Mouse (Mus musculus) heart, adult 2 months (tissue): ENCODE measurements at regions not wholly inside any gene's neighbourhood (a gene's known extent, or its start where the extent isn't known, plus 50 kb on each side); places are given as distances from the start of the nearest gene placed in this dataset.

Experiments
- DNase-seq, 2 experiments: peaks; one replicate each; pipeline ENCODE4 v3.0.0; 2021
- H3K27ac ChIP-seq: fragments of 200-600 bp; 2 replicates; pipeline ENCODE4 v1.8.1; 2022
- H3K27me3 ChIP-seq: fragments of 200-500 bp; 2 replicates; pipeline ENCODE4 v1.6.1; 2012; ENCODE audit warnings: mild to moderate bottlenecking, low read length, inconsistent platforms, mixed read lengths; ENCODE audit not compliant: control insufficient read depth, insufficient read depth
- H3K36me3 ChIP-seq: fragments of 200-500 bp; 2 replicates; pipeline ENCODE4 v1.6.1; 2012; ENCODE audit warnings: low read length, inconsistent platforms; ENCODE audit not compliant: control insufficient read depth, insufficient read depth
- H3K4me1 ChIP-seq: fragments of 200-500 bp; 2 replicates; pipeline ENCODE4 v1.6.1; 2011; ENCODE audit warnings: low read length; ENCODE audit not compliant: control insufficient read depth, insufficient read depth
- H3K4me3 ChIP-seq: fragments of 200-600 bp; 2 replicates; pipeline ENCODE4 v1.8.1; 2022
- H3K79me2 ChIP-seq: fragments of 200-500 bp; replicated peaks from 2 replicates; pipeline ENCODE4 v1.6.1; 2012; ENCODE audit warnings: mild to moderate bottlenecking, inconsistent platforms, low read length, moderate library complexity, mixed read lengths; ENCODE audit not compliant: control insufficient read depth, insufficient read depth
- H3K9ac ChIP-seq: fragments of 200-500 bp; 2 replicates; pipeline ENCODE4 v1.6.1; 2012; ENCODE audit warnings: low read depth, mild to moderate bottlenecking, control low read depth, inconsistent platforms, low read length, mixed read lengths
- CTCF ChIP-seq: fragments of 200-600 bp; IDR thresholded peaks from 2 replicates; pipeline ENCODE4 v1.8.1; 2022; ENCODE audit warnings: antibody characterized with exemption, mild to moderate bottlenecking, moderate library complexity
- EP300 ChIP-seq: fragments of 200-500 bp; IDR thresholded peaks from 2 replicates; pipeline ENCODE4 v1.6.1; 2011; ENCODE audit warnings: low read depth, low read length, control low read depth; ENCODE audit not compliant: insufficient read depth
- POLR2A ChIP-seq: fragments of 200-500 bp; IDR thresholded peaks from 2 replicates; pipeline ENCODE4 v1.6.1; 2011; ENCODE audit warnings: mild to moderate bottlenecking, low read depth, low read length, control low read depth; ENCODE audit not compliant: insufficient read depth
- WGBS: fragments of 180-500 bp; shearing (Covaris S2); methylation state at CpG from one replicate; pipeline ENCODE4 v1.1.7; 2018; 5-methylcytosine and 5-hydroxymethylcytosine counted together
- intact Hi-C: fragments of 180-260 bp; cut with DNase I; formaldehyde crosslinking; loops from one replicate; pipeline ENCODE4 v1.15.1; 2025

GRCm38 (mm10) chr5:75826283-75827098, 151.8 kb downstream of the Kdr start:
- Histone ChIP-seq H3K27ac (peak overlapping the region; percentile 65), H3K79me2 (no peaks in the 10 kb centered on the region), H3K4me1 (peaks cover 11% of the 10 kb centered on the region), H3K27me3 (no peaks in the 10 kb centered on the region), H3K9ac (no peak overlapping the region), H3K4me3 (no peak overlapping the region), H3K36me3 (no peaks in the 10 kb centered on the region; the same call in 1 of the 2 replicates)
- peak in 1 of 2 experiments; percentile 36 for DNase-seq
- no peak for TF ChIP-seq CTCF
- no peak for TF ChIP-seq EP300
- no peak for TF ChIP-seq POLR2A
- intact Hi-C loops = no loop called here
- 22% methylated on average over 10 of the region's 10 CpGs for WGBS

- Histone ChIP-seq H3K27ac (peak overlapping the region; percentile 60), H3K36me3 (no peaks in the 10 kb centered on the region; the same call in 1 of the 2 replicates), H3K9ac (no peak overlapping the region), H3K4me1 (peaks cover 11% of the 10 kb centered on the region), H3K27me3 (no peaks in the 10 kb centered on the region), H3K4me3 (no peak overlapping the region), H3K79me2 (no peaks in the 10 kb centered on the region)
- WGBS = 42% methylated on average over 5 of the region's 5 CpGs
- TF ChIP-seq CTCF = no peak
- TF ChIP-seq EP300 = no peak
- TF ChIP-seq POLR2A = no peak
- intact Hi-C loops = no loop called here
- DNase-seq = no peak
These were observed 152.7 kb downstream of the Kdr start for GRCm38 (mm10) chr5:75825576-75825975.

DNA sequence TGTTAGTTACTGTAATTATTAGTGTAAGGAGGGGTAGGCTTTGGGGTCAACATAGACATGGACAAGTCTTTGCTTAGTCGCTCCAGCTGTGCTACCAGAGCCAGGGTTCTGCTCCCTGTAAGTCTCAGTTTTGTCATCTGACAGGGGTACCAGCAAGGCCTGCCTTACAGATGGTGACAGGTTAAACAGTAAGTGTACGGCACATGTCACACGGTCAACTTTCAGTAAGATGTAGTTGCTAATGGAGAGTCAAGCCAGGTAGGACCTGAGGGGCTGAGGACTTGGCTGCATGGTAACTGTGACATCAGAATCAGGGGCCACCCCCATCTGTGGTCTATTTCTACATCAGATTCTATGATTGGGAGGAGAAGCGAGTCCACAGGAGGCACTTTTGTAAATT, 153.6 kb downstream of the Kdr start:
- Histone ChIP-seq H3K79me2 (no peaks in the 10 kb centered on the region), H3K9ac (no peak overlapping the region), H3K4me3 (no peak overlapping the region), H3K27ac (no peak overlapping the region), H3K27me3 (no peaks in the 10 kb centered on the region), H3K36me3 (no peaks in the 10 kb centered on the region; the same call in 1 of the 2 replicates), H3K4me1 (peaks cover 9% of the 10 kb centered on the region)
- intact Hi-C loops = no loop called here
- WGBS = 96% methylated on average over 4 of the region's 4 CpGs
- no peak for TF ChIP-seq POLR2A
- no peak for TF ChIP-seq EP300
- TF ChIP-seq CTCF = no peak
- DNase-seq = no peak

- WGBS = 96% methylated on average over 3 of the region's 3 CpGs
- Histone ChIP-seq H3K9ac (no peak overlapping the region), H3K36me3 (no peaks in the 10 kb centered on the region; the same call in 1 of the 2 replicates), H3K27ac (no peak overlapping the region), H3K27me3 (no peaks in the 10 kb centered on the region), H3K79me2 (no peaks in the 10 kb centered on the region), H3K4me3 (no peak overlapping the region), H3K4me1 (peaks cover 9% of the 10 kb centered on the region)
- no peak for DNase-seq
- no peak for TF ChIP-seq EP300
- TF ChIP-seq POLR2A = no peak
- TF ChIP-seq CTCF = no peak
- intact Hi-C loops = no loop called here
These were observed 154.6 kb downstream of the Kdr start for GRCm38 (mm10) chr5:75823646-75824045.

GRCm38 (mm10) chr5:75817396-75817795, 160.9 kb downstream of the Kdr start:
- no peak for DNase-seq
- intact Hi-C loops = no loop called here
- Histone ChIP-seq H3K4me1 (peaks cover 5% of the 10 kb centered on the region), H3K36me3 (no peaks in the 10 kb centered on the region), H3K27me3 (no peaks in the 10 kb centered on the region), H3K79me2 (no peaks in the 10 kb centered on the region), H3K4me3 (no peak overlapping the region), H3K9ac (no peak overlapping the region), H3K27ac (no peak overlapping the region)
- TF ChIP-seq POLR2A (no peak), CTCF (no peak), EP300 (no peak)
- 97% methylated on average over 13 of the region's 13 CpGs for WGBS

DNA sequence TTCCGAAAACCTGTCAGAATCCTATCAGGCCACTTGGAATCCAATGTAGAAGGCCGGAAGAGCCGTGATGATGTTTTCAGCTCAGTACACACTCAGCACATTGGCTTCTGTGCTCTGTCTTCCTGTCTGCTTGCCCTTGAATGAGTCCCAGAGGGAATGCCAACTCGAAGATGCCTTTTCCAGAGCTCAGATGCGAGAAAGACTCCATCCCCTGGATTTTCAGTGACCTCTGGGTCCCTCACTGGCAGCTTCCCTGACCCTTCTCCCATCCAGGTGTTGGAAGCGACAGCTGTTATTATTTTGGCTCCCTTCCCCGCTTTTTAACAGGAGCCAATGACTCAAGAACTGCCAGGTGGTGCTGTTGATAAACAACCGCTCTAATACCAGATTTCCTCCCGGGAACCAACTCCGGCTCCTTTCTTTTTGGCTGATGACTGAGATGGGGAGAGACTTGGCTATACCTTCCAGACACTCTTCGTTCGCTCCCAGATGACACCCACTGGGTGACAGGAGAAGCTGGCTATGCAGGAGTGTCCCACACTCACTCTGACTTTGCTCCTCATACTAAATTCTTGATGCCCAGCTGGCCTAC, 163.8 kb downstream of the Kdr start:
- WGBS = 20% methylated on average over 12 of the region's 12 CpGs
- H3K27ac ChIP-seq = peak overlapping the region; percentile 30
- TF ChIP-seq EP300 (peak; percentile 80), CTCF (no peak), POLR2A (0 out of 2 replicates have a peak, but pooled peaks have one; percentile 23)
- no peak overlapping the region for H3K9ac ChIP-seq
- H3K27me3 ChIP-seq = no peaks in the 10 kb centered on the region
- peaks cover 5% of the 10 kb centered on the region for H3K4me1 ChIP-seq
- peak in 1 of 2 experiments; percentile 42 for DNase-seq
- intact Hi-C loops = loop anchor here (1.0 to 5.0 kb wide), 3 partner anchors 21 to 237 kb away; no protein-coding TSS in a partner anchor
- no peaks in the 10 kb centered on the region for H3K79me2 ChIP-seq
- no peak overlapping the region for H3K4me3 ChIP-seq
- H3K36me3 ChIP-seq = no peaks in the 10 kb centered on the region
